Mouse (Mus musculus) liver, adult 2 months (tissue): Measurements from ENCODE around the gene Taf6l.

Experiments used
- CTCF ChIP-seq: fragments of 200-500 bp; IDR thresholded peaks from 2 replicates; pipeline ENCODE4 v1.5.1; 2011; ENCODE audit warnings: low read depth, low read length, control low read depth
- POLR2A ChIP-seq: fragments of 200-500 bp; IDR thresholded peaks from 2 replicates; pipeline ENCODE4 v1.6.1; 2011; ENCODE audit warnings: low read length, control low read depth; ENCODE audit not compliant: insufficient read depth; ENCODE audit errors: extremely low read depth

DNA sequence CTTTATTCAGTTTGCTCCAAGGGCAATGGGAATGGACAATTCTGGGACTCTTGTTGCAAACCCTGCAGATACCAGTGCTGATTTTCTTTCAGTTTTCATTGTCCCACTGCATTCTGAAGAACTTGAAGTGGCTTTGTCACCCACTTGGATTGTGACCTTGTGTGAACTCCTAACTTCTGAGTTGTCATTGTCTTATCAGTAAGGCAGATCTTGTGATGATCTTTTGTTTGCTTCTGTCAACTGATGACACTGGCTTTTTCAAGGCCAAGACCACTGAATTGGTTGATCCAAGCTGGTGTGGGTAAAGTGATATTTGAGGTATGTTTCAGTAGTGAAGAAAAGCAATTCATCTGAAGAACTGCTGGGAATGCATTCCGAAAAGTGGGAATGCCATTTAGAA lies 40.8 kb downstream of the Taf6l start:
- no peak for TF ChIP-seq POLR2A
- no peak for TF ChIP-seq CTCF
